Mouse (Mus musculus): ENCODE results near the gene Cpne6. TPM values are rescaled to one million over a fixed set of nuclear protein-coding genes. Genes with fewer than 3 reads are reported as not detected.

The Cpne6 gene
- polyA plus RNA-seq, 1 experiment, result 0.06 TPM

DNA sequence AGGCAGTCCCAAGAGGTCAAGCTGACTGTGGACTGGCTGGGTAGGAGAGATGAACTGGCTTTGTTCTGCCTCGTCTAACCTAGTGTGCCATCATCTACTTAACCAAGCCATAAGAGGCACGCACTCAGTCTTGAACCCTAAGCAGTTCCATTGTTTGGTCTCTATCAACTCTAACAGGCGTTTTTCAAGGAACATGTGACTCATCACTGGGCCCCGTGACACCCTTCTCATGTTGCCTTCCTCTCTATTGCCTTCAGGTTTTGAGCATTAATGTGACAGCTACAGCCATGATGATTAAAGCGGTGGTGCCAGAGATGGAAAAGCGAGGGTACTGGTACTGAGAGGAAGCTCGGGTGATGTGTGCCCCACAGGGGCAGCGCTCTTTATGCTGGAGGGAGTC is 23.4 kb upstream of the Cpne6 start:
- H3K4me1 ChIP-seq (ENCODE audit: control insufficient read depth, insufficient read depth, low read length), result peaks cover 14% of the 10 kb centered on the region
- H3K27ac ChIP-seq (ENCODE audit: control insufficient read depth, insufficient read depth, low read depth, low read length), result no peak overlapping the region
- no peak for TF ChIP-seq POLR2A (IDR thresholded peaks at IDR 0.05; ENCODE audit: control insufficient read depth, low read depth, low read length)
- no peak for TF ChIP-seq CTCF (IDR thresholded peaks at IDR 0.05; ENCODE audit: control insufficient read depth, insufficient read depth, insufficient replicate concordance, low read depth, low read length)
- H3K27me3 ChIP-seq (ENCODE audit: control insufficient read depth, insufficient read depth, low read length), result no peaks in the 10 kb centered on the region
- H3K4me3 ChIP-seq (ENCODE audit: control insufficient read depth, low read depth, low read length), result no peak overlapping the region
- no peaks in the 10 kb centered on the region for H3K36me3 ChIP-seq (ENCODE audit: control insufficient read depth, insufficient read depth, low read length)

DNA sequence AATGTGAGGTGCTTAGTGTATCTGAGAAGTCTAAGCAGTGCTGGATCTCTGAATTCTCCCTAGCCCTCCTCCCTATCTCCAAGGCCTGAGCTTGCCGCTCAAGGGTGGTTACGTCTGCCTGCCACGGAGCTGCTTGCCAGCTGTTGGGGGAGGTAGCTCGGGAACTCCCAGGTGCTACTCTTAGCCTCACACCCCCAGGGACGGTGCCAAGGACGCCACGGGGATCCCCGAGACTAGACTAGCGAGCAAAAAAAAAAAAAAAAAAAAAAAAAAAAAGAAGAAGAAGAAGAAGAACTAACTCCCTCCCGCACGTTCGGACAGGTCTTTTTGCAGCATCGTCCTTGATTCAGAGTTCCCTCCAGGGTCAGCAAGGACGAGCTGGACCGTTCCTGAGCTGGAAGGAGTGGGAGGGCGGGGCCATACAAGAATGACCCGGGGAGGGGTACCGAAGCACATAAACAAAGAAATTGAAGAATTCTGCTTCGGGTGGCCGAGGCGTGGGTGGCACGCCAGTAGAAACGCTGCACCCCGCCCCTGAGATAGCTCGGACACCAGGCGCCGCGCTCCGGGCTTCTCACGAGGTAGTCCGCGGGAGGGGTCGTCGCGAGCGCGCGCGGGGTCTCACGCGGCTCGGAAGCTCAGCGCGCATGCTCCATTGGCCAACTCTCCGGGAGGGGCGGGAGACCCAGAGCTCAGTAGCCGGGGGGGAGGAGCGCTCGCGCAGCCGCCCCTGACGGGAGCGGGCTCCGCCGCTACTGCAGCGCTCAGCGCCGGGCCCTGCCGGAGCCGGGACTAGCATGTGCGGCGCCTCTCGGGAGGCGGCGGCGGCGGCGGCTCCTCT is 19.7 kb upstream of the Cpne6 start, which contains the start of gene Carmil3:
Carmil3 (plus strand) TSS at position 291 of the 841 bp plus-strand sequence.
- H3K27me3 ChIP-seq (ENCODE audit: control insufficient read depth, insufficient read depth, low read length), result no peaks in the 10 kb centered on the region
- H3K27ac ChIP-seq (ENCODE audit: control insufficient read depth, insufficient read depth, low read depth, low read length), result no peak within 1 kb of the TSS
- H3K4me1 ChIP-seq (ENCODE audit: control insufficient read depth, insufficient read depth, low read length), result peaks cover 14% of the 10 kb centered on the region
- TF ChIP-seq POLR2A (IDR thresholded peaks at IDR 0.05; ENCODE audit: control insufficient read depth, low read depth, low read length), result no peak
- H3K36me3 ChIP-seq (ENCODE audit: control insufficient read depth, insufficient read depth, low read length), result no peaks in the 10 kb centered on the region
- peak within 1 kb of the TSS; percentile 79 for H3K4me3 ChIP-seq (ENCODE audit: control insufficient read depth, low read depth, low read length)

DNA sequence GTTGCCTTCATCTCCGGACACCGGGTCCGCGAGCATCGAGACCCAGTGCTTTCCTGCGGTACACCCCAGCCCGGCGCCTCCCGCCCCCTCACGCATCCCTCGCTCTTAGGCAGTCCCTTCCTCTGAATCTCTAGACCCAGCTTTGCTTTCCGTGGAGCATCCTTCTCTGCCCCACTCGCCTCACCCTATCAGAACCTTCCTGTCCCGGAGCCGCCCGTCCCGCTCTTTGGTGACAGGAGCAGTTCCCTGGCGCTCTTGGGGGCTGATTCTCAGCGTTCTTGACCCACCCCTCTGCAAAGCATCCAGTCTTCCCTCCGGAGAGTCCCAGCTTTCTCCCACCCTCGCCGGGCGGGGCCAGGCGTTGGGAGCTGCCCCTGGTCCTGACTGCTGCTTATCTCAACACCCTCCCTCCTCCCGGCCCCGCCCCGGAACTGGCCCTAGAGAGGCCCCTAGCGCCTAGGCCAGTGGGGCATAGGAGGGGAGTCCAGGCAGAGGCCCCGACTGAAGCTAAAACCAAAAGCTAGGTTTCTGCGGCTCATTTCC is 18.9 kb upstream of the Cpne6 start:
- peak overlapping the region; percentile 79 for H3K4me3 ChIP-seq (ENCODE audit: control insufficient read depth, low read depth, low read length)
- H3K27me3 ChIP-seq (ENCODE audit: control insufficient read depth, insufficient read depth, low read length), result no peaks in the 10 kb centered on the region
- no peak overlapping the region for H3K27ac ChIP-seq (ENCODE audit: control insufficient read depth, insufficient read depth, low read depth, low read length)
- TF ChIP-seq CTCF (IDR thresholded peaks at IDR 0.05; ENCODE audit: control insufficient read depth, insufficient read depth, insufficient replicate concordance, low read depth, low read length) (no peak), POLR2A (IDR thresholded peaks at IDR 0.05; ENCODE audit: control insufficient read depth, low read depth, low read length) (no peak)
- no peaks in the 10 kb centered on the region for H3K36me3 ChIP-seq (ENCODE audit: control insufficient read depth, insufficient read depth, low read length)
- H3K4me1 ChIP-seq (ENCODE audit: control insufficient read depth, insufficient read depth, low read length), result peaks cover 14% of the 10 kb centered on the region

DNA sequence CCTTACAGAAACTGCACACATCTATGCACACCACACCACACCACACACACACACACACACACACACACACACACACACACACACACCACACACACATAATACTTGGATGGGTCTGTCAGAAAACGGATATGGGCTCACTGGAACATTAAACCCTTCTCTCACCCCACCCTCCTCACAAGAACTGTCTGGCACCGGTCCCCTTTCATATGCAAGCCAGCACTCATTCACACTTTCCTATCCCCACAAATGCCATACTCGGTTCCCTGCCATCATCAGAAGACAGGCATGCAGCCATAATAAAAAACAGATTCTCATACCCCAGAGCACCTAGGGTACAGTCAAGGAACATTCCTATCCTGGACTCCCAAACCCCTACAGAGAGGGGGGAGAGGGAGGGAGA is 18.1 kb upstream of the Cpne6 start:
- H3K4me3 ChIP-seq (ENCODE audit: control insufficient read depth, low read depth, low read length), result no peak overlapping the region
- no peaks in the 10 kb centered on the region for H3K36me3 ChIP-seq (ENCODE audit: control insufficient read depth, insufficient read depth, low read length)
- H3K27ac ChIP-seq (ENCODE audit: control insufficient read depth, insufficient read depth, low read depth, low read length), result no peak overlapping the region
- H3K4me1 ChIP-seq (ENCODE audit: control insufficient read depth, insufficient read depth, low read length), result peaks cover 14% of the 10 kb centered on the region
- TF ChIP-seq CTCF (IDR thresholded peaks at IDR 0.05; ENCODE audit: control insufficient read depth, insufficient read depth, insufficient replicate concordance, low read depth, low read length) (no peak), POLR2A (IDR thresholded peaks at IDR 0.05; ENCODE audit: control insufficient read depth, low read depth, low read length) (no peak)
- H3K27me3 ChIP-seq (ENCODE audit: control insufficient read depth, insufficient read depth, low read length), result no peaks in the 10 kb centered on the region

DNA sequence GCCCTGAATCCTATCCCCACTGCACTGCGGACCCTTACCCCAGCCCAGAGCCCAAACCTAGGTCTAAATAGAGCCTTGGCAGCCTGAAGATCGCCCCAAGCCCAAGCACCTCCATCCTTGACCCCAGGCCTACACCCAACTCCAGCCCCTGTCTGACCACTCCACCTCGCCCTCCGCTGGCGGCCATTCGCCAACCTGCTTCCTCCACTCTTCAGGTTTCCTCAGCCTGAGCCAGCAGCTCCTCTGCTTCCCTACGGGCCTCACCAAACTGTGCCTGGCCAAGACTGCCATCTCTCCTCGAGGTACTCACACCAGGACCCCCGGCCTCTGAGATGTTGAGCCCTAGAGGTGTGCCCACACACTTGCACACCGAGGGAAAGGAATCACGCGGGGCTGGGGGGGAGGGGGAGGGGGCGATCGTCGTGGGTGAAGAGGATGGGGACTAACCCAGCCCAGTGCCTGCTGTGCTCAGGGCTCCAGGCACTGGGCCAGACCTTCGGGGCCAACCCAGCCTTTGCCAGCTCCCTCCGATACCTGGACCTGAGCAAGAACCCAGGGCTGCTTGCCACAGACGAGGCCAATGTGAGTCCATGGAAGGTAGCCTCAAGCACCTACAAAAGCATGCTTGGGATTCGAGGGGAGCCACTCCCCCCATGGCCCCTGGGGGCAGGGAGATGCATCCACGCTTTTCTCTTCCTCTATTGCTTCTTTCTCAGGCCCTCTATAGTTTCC is 14.6 kb upstream of the Cpne6 start:
- no peak overlapping the region for H3K27ac ChIP-seq (ENCODE audit: control insufficient read depth, insufficient read depth, low read depth, low read length)
- no peaks in the 10 kb centered on the region for H3K36me3 ChIP-seq (ENCODE audit: control insufficient read depth, insufficient read depth, low read length)
- H3K4me1 ChIP-seq (ENCODE audit: control insufficient read depth, insufficient read depth, low read length), result peaks cover 18% of the 10 kb centered on the region
- no peak for TF ChIP-seq POLR2A (IDR thresholded peaks at IDR 0.05; ENCODE audit: control insufficient read depth, low read depth, low read length)
- no peak for TF ChIP-seq CTCF (IDR thresholded peaks at IDR 0.05; ENCODE audit: control insufficient read depth, insufficient read depth, insufficient replicate concordance, low read depth, low read length)
- H3K27me3 ChIP-seq (ENCODE audit: control insufficient read depth, insufficient read depth, low read length), result no peaks in the 10 kb centered on the region
- H3K4me3 ChIP-seq (ENCODE audit: control insufficient read depth, low read depth, low read length), result no peak overlapping the region

DNA sequence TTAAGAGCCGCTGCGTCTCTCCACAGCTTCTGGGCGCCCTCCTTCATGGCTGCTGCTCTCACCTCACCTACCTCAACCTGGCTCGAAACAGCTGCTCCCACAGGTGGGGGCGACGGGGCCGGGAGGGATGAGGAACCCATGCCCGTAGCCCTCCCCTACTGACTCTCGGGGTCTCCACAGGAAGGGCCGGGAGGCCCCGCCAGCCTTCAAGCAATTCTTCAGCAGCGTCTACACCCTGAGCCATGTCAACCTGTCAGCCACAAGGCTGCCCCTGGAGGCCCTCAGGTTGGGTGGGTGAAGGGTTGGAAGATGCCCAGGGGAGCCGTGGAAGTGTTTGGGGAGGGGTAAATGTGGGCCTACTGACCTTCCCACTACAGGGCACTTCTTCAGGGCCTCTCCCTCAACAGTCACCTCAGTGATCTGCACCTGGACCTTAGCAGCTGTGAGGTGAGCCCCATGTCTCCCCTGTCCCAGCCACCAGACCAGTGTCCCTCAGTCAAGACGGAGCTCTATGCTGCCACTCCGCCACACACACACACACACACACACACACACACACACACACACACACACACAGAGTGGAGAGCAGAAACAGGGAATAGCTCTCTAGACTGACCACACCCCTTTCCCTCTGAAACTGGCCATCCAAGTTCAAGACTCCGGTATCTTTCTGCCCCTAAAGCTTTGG is 13.3 kb upstream of the Cpne6 start:
- TF ChIP-seq CTCF (IDR thresholded peaks at IDR 0.05; ENCODE audit: control insufficient read depth, insufficient read depth, insufficient replicate concordance, low read depth, low read length) (no peak), POLR2A (IDR thresholded peaks at IDR 0.05; ENCODE audit: control insufficient read depth, low read depth, low read length) (no peak)
- H3K36me3 ChIP-seq (ENCODE audit: control insufficient read depth, insufficient read depth, low read length), result no peaks in the 10 kb centered on the region
- no peak overlapping the region for H3K27ac ChIP-seq (ENCODE audit: control insufficient read depth, insufficient read depth, low read depth, low read length)
- no peak overlapping the region for H3K4me3 ChIP-seq (ENCODE audit: control insufficient read depth, low read depth, low read length)
- peaks cover 8% of the 10 kb centered on the region for H3K4me1 ChIP-seq (ENCODE audit: control insufficient read depth, insufficient read depth, low read length)
- H3K27me3 ChIP-seq (ENCODE audit: control insufficient read depth, insufficient read depth, low read length), result no peaks in the 10 kb centered on the region

DNA sequence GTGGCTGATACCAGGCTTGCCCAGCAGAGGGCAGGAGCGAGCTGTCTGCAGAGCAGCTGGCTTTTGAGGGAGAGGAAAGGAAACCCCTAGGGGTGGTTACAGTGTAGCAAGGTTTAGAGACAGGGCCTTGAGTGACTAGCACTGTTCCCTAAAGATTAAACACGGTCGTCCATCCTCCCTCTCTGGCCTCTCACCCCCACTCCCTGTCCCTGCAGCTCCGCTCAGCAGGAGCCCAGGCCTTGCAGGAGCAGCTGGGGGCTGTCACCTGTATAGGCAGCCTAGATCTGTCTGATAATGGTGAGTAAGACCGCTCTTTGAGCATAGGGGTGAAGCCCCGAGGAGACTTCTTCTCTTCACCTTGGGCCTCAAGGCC is 12.8 kb upstream of the Cpne6 start:
- peak; percentile 89 for TF ChIP-seq CTCF (IDR thresholded peaks at IDR 0.05; ENCODE audit: control insufficient read depth, insufficient read depth, insufficient replicate concordance, low read depth, low read length)
- TF ChIP-seq POLR2A (IDR thresholded peaks at IDR 0.05; ENCODE audit: control insufficient read depth, low read depth, low read length), result no peak
- Histone ChIP-seq H3K27ac (ENCODE audit: control insufficient read depth, insufficient read depth, low read depth, low read length) (no peak overlapping the region), H3K4me1 (ENCODE audit: control insufficient read depth, insufficient read depth, low read length) (peaks cover 8% of the 10 kb centered on the region), H3K36me3 (ENCODE audit: control insufficient read depth, insufficient read depth, low read length) (no peaks in the 10 kb centered on the region), H3K4me3 (ENCODE audit: control insufficient read depth, low read depth, low read length) (no peak overlapping the region), H3K27me3 (ENCODE audit: control insufficient read depth, insufficient read depth, low read length) (no peaks in the 10 kb centered on the region)
